Mouse (Mus musculus) thymus, postnatal 4 days (tissue): Measurements from ENCODE around the gene Cdk12.
"Not testable (repeated sequence)": the region's sequence is repeated elsewhere in the genome, so short reads cannot be mapped to it uniquely, and the experiment has no call there.

Experiments used
- DNase-seq: peaks from one replicate; pipeline ENCODE4 v3.0.0; 2021

The Cdk12 gene

DNA sequence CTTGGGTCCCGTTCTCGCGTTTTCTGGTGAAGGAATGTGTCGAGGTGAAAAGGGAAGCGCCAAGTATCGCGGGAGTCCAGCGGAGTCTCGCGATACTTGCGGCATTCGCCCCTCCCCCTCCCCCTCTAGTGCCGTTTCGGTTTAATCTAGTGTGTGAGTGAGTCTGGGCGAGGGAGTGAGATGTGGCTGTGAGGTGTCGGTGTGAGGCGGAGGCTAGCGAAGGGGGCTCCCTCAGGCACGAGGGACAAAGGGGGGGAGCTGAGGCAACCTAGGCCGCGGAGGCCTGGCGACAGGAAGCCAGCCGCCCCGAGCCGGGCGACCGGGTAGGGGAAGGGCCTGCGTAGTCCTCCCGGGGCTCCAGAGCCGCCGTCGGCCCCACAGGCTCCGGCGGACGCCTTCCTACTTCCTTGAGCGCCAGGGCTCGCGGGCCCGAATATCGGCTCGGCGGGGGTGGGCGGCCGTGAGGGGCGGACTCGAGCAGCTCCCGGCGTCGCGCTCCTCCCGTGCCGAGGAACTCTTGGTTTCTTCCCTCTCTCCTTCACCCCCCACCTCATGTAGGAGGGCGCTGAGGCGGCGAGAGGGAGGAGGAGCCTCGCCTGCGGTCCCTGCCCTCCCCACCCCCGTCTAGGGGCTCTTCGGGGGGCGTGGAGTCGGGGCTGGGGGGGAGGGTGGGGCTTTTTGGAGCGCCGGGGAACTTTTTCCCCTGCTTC lies at the start of gene Cdk12:
TSS of gene Cdk12 (plus strand) at position 419 of the 710 bp plus-strand sequence.
- DNase-seq: peak; percentile 93

DNA sequence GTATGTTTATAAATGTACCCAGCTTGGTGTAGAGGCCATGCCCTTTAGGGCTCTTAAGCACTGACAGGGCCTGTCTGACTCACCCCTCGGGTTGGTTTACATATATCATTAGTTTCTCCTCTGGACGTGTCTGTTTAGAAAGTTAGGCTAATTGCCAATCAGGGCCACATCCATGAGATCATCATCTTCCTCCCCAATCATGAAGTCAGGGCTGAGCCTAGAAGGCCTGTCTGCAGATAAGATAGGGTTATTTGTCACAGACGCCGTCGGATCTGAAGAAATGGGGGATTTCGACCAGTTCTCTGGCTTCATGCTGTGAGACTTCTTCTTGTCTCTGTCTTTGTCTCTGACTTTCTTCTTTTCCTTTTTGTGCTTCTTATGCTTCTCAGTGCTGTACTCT lies 47.8 kb upstream of the Cdk12 start:
- no peak for DNase-seq

DNA sequence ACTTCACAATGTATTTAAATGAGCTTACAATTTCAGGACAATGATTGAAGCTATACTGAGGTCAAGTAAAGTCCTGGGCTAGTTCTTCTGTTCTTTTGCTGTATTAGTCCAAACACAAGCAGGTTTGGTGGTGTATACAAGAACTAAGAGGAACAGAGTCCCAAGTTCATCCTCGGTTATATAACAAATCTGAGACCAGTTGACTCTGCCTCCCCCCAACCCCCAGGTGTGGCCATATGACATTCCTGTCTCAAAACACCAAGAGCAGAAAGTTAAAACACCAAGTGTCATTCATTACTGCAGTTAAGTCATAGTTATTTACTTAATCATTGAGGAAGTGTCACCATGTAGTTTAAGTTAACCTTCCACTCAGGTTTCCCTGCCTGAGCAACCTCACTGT lies 34.5 kb upstream of the Cdk12 start:
- DNase-seq: no peak

DNA sequence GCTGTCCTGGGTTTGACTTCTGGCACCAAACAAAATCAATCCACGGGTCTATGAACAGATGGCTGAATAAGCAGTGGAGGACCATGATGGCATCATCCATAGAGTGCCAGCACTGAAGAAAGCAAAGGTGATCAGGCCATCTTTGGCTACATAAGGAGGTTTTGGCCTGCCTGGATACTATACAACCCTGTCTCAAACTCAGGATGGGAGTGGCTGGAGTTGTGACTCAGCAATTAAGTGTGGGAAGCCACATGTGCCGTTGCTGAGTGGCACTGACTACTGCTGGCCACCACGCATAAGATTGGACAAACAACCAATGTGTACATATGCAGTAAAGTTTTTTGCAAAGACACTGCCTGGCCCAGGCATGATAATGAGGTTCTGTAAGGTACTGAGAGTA lies 20.7 kb upstream of the Cdk12 start:
- DNase-seq: not testable (repeated sequence)

DNA sequence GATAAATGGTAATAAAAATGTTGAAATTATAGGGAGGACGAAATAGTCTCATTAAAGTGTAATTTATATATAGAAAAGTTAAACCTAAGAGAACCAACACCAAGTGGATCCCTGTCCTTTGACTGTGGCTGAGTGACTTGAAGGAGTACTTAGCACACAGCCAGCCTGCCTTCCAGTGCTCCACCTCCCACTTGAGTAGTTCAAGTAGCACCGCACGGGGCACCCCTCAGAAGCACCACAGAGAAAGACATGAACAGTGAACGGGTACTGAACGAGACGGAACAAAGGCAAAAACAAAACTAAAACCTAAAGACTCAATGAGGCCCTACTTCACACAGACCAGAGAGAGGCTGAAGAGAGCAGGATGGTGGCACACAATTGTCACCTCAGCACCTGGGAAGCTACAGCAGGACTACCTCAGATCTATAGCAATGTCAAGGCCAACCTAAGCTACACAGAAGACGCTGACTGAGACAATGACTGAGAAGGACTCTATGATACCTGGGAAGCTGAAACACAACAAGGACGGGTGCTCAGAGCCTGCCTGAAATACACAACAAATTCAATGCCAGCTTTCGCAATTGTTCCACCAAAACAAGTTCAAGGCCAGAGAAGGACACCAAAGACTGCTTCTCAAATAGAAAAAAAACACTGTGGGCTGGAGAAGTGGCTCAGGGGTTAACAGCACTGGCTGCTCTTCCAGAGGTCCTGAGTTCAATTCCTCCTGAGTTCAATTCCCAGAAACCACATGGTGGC lies 15.0 kb upstream of the Cdk12 start:
- no peak for DNase-seq

DNA sequence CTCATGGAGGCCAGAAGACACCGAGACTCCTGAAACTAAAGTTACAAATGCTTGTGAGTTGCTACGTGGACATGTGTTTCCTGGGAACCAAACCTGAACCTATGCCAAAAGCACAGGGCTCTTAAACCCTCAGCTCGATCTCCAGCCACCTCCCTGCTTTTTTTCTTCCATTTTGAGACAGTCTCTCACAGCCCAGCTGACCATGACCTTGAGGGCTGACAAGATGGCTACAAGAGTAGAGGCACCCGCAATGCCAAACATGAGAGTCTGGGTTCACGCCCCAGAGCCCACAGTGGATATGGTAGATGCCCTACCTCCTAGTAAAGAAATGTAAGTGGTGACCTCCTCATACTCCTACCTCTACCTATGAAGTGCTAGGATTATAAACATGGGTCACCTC lies 12.0 kb upstream of the Cdk12 start:
- DNase-seq: no peak

DNA sequence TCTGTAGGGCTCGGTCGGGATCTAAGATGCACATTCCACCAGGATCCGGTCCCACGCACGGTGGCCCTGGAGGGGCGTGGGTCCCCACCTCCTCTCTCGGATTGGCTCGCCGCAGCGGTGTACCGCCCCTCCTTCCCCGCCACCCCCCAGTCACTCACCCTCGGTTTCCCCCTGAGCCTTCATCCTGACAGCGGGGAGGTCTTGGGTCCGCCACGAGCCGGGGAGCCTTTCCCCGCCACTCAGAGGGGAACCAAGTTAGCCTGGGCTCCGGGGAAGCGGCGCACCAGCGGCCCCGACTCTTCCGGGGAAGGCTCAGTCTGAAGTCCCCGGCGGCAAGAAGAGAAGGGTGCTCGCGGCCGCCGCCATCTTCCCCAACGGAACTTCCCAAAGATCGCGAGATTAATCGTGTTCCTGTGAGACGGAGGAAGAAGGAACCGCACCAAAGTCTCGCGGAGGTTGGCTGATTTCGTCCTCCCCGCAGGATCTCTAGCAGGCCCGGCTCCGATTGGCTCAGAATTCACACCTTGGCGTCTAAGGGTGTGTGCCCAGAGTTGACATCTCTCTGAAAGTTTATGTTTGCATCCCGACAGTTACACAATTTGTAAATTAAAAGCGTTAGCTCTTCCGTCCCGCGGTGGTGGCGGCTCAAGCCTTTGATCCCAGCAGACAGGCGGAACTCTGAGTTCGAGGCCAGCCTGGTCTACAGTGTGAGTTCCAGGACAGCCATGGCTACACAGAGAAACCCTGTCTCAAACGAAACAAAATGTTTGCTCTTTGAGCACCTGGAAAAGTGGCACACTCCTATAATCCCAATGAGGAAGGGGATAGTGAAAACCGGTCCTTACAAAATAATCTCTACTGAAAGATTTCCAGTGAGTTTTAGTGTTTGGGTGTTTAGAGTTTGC lies 9.7 kb upstream of the Cdk12 start, which contains the start of gene Med1:
TSS of gene Med1 (minus strand) at position 393 of the 905 bp plus-strand sequence.
- DNase-seq: peak; percentile 90

DNA sequence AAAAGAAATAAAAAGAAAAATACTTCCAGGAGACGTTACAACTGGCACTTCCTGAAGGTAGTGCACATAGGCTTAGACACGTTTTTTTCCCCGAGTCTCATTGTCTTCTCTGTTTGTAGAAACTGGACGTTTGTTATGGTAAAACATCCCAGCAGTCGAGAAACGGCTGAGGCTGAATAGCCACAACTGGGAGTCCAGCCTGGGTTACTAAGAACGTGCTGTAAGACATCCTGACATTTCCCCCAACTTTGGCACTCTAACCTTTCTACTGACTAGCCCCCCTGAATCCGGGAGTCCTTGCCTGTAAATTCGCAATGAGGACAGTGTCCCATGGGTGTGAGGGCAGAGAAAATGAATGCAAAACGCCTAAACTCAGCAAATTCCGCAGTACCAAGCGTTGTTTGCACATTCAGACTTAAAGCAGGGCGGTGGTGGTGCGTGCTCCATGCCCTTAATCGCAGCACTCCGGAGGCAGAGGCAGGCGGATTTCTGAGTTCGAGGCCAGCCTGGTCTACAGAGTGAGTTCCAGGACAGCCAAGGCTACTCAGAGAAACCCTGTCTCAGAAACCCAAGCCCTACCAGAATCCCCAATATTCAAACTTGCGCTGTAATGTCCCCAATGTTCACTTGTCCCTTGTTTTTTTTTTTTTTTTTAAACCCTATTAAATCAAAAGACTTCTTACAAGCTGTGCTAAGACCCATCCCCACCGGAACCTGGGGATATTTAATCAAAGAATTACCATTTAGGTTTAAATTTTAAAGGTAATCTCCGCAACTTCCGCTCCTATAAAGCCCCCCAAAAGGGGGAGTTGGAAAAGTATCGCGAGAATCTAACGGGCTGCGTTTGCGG lies 843 bp upstream of the Cdk12 start:
- DNase-seq: peak; percentile 58

DNA sequence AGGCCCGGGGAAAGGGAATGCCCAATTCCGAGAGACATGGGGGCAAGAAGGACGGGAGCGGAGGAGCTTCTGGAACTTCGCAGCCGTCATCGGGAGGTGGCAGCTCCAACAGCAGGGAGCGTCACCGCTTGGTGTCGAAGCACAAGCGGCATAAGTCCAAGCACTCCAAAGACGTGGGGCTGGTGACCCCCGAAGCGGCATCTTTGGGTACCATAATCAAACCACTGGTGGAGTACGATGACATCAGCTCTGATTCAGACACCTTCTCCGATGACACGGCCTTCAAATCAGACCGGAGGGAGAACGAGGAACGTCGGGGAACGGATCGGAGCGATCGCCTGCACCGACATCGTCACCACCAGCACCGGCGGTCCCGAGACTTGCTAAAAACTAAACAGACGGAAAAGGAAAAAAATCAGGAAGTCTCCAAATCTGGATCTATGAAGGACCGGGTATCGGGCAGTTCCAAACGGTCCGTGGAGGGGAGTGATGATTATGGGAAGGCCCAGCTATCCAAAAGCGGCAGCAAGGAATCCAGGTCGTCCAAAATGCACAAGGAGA lies 572 bp downstream of the Cdk12 start:
- DNase-seq: no peak

DNA sequence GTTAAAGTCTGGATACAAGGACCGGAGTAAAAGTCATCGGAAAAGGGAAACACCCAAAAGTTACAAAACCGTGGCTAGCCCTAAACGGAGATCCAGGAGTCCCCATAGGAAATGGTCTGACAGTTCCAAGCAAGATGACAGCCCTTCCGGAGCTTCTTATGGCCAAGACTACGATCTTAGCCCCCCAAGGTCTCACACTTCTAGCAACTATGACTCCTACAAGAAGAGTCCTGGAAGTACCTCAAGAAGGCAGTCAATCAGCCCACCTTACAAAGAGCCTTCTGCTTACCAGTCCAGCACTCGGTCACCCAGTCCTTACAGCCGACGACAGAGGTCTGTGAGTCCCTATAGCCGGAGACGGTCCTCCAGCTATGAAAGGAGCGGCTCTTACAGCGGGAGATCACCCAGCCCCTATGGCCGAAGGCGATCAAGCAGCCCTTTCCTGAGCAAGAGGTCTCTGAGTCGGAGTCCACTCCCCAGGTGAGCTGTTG lies 1.1 kb downstream of the Cdk12 start:
- peak; percentile 22 for DNase-seq

DNA sequence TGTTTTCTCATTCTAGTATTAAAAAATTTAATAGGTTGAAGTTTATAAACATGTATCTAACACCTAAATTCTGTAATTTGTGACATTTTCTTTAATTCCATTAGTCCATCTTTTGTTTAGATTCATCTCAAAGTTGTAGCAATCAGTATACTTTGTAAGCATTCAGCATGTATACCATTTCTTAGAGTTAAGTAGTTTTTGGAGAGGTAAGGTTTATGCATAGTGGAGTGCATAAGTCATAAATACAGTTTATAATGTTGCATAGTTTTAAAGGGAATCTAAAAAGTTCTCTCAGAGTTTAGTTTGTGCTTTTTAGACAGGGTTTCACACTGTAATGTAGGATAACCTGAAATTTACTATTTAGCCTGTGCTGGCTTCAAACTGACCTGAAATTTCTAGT lies 2.6 kb downstream of the Cdk12 start:
- DNase-seq: no peak

DNA sequence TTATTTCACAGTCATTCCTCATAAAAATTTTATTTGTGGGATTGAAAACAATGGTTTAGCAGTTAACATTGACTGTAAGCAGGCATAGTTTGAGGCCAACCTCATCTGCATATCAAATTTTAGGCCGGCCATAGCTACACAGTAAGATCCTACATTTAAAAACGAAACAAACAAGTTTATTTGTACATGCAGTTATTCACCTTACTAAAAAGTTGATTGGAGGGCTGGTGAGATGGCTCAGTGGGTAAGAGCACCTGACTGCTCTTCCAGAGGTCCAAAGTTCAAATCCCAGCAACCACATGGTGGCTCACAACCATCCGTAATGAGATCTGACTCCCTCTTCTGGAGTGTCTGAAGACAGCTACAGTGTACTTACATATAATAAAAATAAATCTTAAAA lies 3.4 kb downstream of the Cdk12 start:
- DNase-seq: not testable (repeated sequence)

DNA sequence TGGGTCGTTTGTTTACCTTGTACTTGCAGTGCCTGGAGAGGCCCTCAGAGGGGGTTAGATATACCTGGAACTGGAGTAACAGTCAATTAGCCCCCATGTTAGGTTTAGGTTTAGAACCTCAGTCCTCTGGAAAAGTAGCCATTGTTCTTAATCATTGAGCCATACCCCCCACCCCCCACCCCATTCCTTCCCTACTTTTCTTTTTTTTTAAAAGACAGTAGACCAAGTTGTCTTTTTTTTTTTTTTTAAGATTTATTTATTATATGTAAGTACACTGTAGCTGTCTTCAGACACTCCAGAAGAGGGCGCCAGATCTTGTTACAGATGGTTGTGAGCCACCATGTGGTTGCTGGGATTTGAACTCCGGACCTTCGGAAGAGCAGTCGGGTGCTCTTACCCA lies 6.8 kb downstream of the Cdk12 start:
- not testable (repeated sequence) for DNase-seq

DNA sequence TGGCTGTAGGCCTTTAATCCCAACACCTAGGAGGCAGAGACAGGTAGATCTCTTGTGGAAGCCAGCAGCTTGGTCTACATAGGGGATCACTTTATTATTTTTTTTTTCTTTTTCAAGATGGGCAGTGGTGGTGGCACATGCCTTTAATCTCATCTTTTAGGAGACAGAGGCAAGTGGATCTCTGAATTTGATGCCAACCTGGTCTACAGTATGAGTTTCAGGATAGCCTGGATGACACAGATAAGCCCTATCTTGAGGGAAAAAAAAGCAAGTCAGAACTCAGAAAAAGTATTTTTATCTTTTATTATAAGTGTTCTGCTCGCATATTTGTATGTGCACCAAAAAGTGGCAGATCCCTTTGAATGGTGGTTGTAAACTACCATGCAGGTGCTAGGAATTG lies 10.5 kb downstream of the Cdk12 start:
- no peak for DNase-seq

DNA sequence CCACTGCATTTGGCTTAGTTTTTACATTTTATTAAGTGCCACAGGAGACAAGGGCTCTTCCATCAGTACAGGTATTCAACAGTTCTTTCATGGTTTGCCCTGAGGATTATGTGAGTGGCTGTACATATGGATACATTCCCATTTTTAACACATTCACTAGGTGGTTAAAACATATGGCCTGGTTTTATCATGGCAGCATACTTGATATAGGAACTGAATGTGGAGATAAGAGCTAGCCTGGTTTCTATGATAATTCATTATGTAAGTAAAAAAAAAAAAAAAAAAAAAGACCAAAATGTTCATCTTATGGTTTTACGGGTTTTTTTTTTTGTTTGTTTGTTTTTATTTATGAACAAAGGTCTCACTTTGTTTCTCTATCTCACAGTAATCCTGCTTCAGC lies 23.5 kb downstream of the Cdk12 start:
- no peak for DNase-seq

DNA sequence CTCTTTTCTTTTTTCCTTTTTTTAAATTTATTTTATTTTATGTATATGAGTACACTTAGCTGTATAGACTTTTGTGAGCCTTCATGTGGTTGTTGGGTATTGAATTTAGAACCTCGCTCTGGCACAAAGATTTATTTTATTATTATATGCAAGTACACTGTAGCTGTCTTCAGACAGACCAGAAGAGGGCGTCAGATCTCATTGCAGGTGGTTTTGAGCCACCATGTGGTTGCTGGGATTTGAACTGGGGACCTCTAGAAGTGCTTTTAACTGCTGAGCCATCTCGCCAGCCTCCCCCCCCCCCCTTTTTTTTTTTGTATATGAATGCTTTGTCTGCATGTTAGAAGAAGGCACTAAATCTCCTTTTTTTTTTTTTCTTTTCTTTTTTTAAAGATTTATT lies 35.6 kb downstream of the Cdk12 start:
- no peak for DNase-seq

DNA sequence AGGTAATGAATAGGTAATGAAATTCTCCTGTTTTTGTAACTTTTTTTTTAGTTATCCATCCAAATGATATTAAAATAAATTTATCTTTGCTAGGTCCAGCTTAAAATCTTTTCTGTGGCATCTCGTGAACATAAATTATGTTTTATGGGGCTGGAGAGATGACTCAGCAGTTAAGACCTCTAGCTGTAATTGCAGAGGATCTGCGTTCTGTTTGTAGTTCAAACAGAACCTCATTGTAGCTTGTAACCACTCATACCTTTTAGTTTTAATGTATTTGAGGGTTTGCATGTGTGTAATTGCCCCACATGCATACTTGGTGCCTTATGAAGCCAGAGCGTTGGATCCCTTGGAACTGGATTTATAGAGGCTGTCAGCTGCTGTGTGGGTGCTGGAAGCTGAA lies 36.1 kb downstream of the Cdk12 start:
- no peak for DNase-seq

DNA sequence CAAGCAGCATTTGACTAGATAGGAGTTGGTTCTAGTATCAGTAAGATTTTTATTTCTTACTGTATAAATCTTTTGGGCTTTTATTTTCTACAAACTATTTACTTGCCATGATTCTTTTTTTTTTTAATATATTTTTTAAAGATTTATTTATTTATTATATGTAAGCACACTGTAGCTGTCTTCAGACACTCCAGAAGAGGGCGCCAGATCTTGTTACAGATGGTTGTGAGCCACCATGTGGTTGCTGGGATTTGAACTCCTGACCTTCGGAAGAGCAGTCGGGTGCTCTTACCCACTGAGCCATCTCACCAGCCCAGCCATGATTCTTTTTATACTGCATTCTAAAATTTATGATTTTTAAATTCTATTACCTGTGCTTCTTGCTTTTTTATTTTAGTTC lies 40.1 kb downstream of the Cdk12 start:
- DNase-seq: not testable (repeated sequence)

DNA sequence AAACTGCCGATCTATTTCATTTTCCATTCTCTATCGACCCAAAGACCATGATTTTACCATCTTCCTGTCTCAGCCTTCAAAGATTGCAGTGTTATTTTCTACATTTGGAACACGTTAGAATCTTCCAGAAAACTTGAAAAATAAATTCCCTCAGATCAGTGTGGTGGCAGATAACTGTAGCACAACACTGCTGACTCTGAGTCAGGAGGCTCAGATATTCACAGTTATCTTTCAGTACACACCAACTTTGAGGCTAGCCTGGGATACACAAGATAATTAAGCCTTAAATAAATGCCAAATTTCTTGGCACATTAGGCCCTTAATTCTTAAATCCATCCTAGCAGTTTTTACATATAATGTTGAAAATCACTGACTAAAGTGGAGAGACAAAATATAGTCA lies 41.6 kb downstream of the Cdk12 start:
- DNase-seq: no peak

DNA sequence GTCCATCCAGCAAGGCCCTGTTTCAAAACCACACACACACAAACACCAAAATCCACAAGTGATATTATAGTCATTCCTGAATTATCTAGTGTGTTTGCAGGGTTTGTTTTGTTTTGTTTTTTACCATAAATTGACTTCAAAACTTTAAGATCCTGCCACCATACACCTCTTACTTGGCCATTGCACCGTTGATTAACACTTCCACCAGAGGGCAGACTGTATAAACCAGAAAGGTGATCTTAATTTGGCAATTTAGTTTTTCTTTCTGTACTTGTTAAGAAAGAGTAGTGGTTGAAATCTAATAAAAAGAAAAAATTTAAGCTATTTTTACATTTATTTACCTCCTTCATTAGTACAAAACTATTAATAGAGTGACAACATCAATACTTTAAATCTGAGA lies 44.5 kb downstream of the Cdk12 start:
- DNase-seq: peak; percentile 14

DNA sequence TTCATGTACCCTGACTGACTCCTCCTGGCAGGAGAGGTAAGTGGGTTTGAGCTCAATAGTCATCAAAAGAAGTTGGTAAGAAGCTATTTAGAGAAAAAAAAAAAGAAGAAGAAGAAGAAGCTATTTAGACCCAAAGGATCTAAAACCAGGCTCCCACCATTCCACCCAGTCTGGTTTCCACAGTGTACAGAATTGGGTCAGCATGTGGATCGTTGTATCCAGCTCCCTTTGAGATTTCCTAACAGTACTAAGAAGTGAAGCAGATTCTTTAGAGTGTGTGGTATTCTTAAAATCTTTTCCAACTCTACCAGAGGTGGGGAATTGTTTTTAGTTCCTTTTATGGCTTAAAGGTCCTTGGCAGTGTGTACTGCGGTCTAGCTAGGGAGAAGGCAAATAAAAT lies 50.9 kb downstream of the Cdk12 start:
- DNase-seq: no peak
